Mouse (Mus musculus) liver, embryonic 14.5 days (tissue): ENCODE measurements around the gene Castor1. TPM values are rescaled to one million over a fixed set of nuclear protein-coding genes. Genes with fewer than 3 reads are reported as not detected.

ENCODE experiments used
- ATAC-seq: fragments of 200-750 bp; cut with Nextera tagmentation; 2 replicates; pipeline ENCODE4 v1.8.0; 2017; ENCODE audit warnings: moderate number of reproducible peaks, mild to moderate bottlenecking, moderate library complexity; ENCODE audit not compliant: insufficient read depth
- DNase-seq, 3 experiments: peaks; one replicate each; pipeline ENCODE4 v3.0.0-alpha.2; 2012 to 2013; ENCODE audit warnings: low read depth in 3 of 3, low spot score in 3 of 3
- H3K27ac ChIP-seq: fragments of 300-500 bp; sonication (generic); 2 replicates; pipeline ENCODE4 v1.5.1; 2014; ENCODE audit warnings: moderate library complexity, mild to moderate bottlenecking, control low read depth, inconsistent platforms
- H3K27me3 ChIP-seq: fragments of 300-500 bp; sonication (generic); 2 replicates; pipeline ENCODE4 v1.6.1; 2014; ENCODE audit warnings: mild to moderate bottlenecking, low read length, moderate library complexity; ENCODE audit not compliant: control insufficient read depth, insufficient read depth
- H3K36me3 ChIP-seq: fragments of 300-500 bp; sonication (generic); replicated peaks from 2 replicates; pipeline ENCODE4 v1.6.1; 2014; ENCODE audit warnings: low read depth; ENCODE audit not compliant: control insufficient read depth, insufficient read depth
- H3K4me1 ChIP-seq, 2 experiments: fragments of 200-500 bp in 1 of 2; fragments of 300-500 bp in 1 of 2; sonication (generic) in 1 of 2; replicated peaks; 2 replicates each; pipeline ENCODE4 v1.6.1; 2012 to 2014; ENCODE audit warnings: antibody characterized with exemption in 1 of 2, inconsistent platforms in 1 of 2, low read length in 1 of 2; ENCODE audit not compliant: control insufficient read depth in 2 of 2, insufficient read depth in 2 of 2
- H3K4me2 ChIP-seq: fragments of 300-500 bp; sonication (generic); 2 replicates; pipeline ENCODE4 v1.6.1; 2014; ENCODE audit warnings: low read depth, mild to moderate bottlenecking, control low read depth, moderate library complexity
- H3K4me3 ChIP-seq, 2 experiments: fragments of 200-500 bp in 1 of 2; fragments of 300-500 bp in 1 of 2; sonication (generic) in 1 of 2; 2 replicates each; pipeline ENCODE4 v1.5.1; 2012 to 2014; ENCODE audit warnings: low read depth in 2 of 2, low read length in 2 of 2, mild to moderate bottlenecking in 2 of 2, control low read depth in 1 of 2, inconsistent platforms in 1 of 2, moderate library complexity in 1 of 2; ENCODE audit not compliant: insufficient read depth in 1 of 2
- H3K9ac ChIP-seq: fragments of 300-500 bp; sonication (generic); replicated peaks from 2 replicates; pipeline ENCODE4 v1.6.1; 2014; ENCODE audit warnings: mild to moderate bottlenecking, control low read depth, moderate library complexity
- H3K9me3 ChIP-seq: fragments of 300-500 bp; sonication (generic); 2 replicates; pipeline ENCODE4 v1.6.1; 2016; ENCODE audit warnings: low read length, mixed read lengths; ENCODE audit not compliant: control insufficient read depth
- CTCF ChIP-seq: IDR thresholded peaks from 2 replicates; pipeline ENCODE4 v1.5.1; 2016; ENCODE audit warnings: antibody characterized with exemption, low read depth, control low read depth
- EP300 ChIP-seq: IDR thresholded peaks from 2 replicates; pipeline ENCODE4 v1.6.1; 2016; ENCODE audit warnings: antibody characterized with exemption, low read depth
- WGBS: fragments of 180-500 bp; shearing (Covaris S2); extraction: QIAGEN DNeasy Blood & Tissue Kit; methylation state at CpG from one replicate; pipeline ENCODE4 v1.1.7; 2014; ENCODE audit not compliant: insufficient replicate concordance; 5-methylcytosine and 5-hydroxymethylcytosine counted together
- polyA plus RNA-seq, 2 experiments: library from polyadenylated mRNA; depleted of rRNA in 1 of 2; stranded (reverse) in 1 of 2; unstranded in 1 of 2; fragments of >200 nt; fragmentation: Nextera tagmentation in 1 of 2; extraction: Ambion mirVana in 1 of 2; gene quantifications; 2 replicates each; pipeline versions ENCODE4 v1.2.1 to v1.2.3; 2012 to 2014

The Castor1 gene
- polyA plus RNA-seq, 2 experiments = 1.1 to 1.4 TPM

- Histone ChIP-seq H3K27ac (peak overlapping the region; percentile 76), H3K9me3 (no peaks in the 10 kb centered on the region), H3K4me1 (peaks cover 22 to 54% of the 10 kb centered on the region in 2 experiments), H3K36me3 (no peaks in the 10 kb centered on the region), H3K4me2 (peak overlapping the region; percentile 68), H3K9ac (peak overlapping the region; percentile 73), H3K4me3 (peak overlapping the region; percentile 67 to 73), H3K27me3 (peaks cover 7% of the 10 kb centered on the region)
- ATAC-seq (peak; percentile 92), DNase-seq (peak; percentile 77 to 85 (median 78))
- WGBS = 14% methylated on average over 6 of the region's 7 CpGs
- TF ChIP-seq EP300 = peak; percentile 68
- peak; percentile 34; the same call in 1 of the 2 replicates for TF ChIP-seq CTCF
Measured at GRCm38 (mm10) chr11:4223393-4224188, 5.6 kb downstream of the Castor1 start.

GRCm38 (mm10) chr11:4224223-4224622 lies 6.2 kb downstream of the Castor1 start:
- Histone ChIP-seq H3K9me3 (no peaks in the 10 kb centered on the region), H3K4me2 (peak overlapping the region; percentile 68), H3K27me3 (peaks cover 3% of the 10 kb centered on the region; the same call in 1 of the 2 replicates), H3K4me1 (peaks cover 21 to 54% of the 10 kb centered on the region in 2 experiments), H3K9ac (peak overlapping the region; percentile 73), H3K4me3 (peak overlapping the region; percentile 67 to 73), H3K27ac (peak overlapping the region; percentile 76), H3K36me3 (no peaks in the 10 kb centered on the region)
- TF ChIP-seq EP300 (no peak), CTCF (no peak)
- ATAC-seq = no peak
- no peak for DNase-seq
- 38% methylated on average over 2 of the region's 2 CpGs for WGBS

GRCm38 (mm10) chr11:4226569-4227325 lies 8.7 kb downstream of the Castor1 start:
- peak; percentile 47 for ATAC-seq
- WGBS = 45% methylated on average over 5 of the region's 5 CpGs
- Histone ChIP-seq H3K4me1 (peaks cover 21 to 55% of the 10 kb centered on the region in 2 experiments), H3K4me2 (peak overlapping the region; percentile 68), H3K9me3 (no peaks in the 10 kb centered on the region), H3K27ac (peak overlapping the region; percentile 47), H3K9ac (peak overlapping the region; percentile 37), H3K27me3 (no peaks in the 10 kb centered on the region), H3K4me3 (peak overlapping the region; percentile 15 to 37), H3K36me3 (no peaks in the 10 kb centered on the region; the same call in 1 of the 2 replicates)
- TF ChIP-seq EP300 (peak; percentile 38), CTCF (no peak)
- DNase-seq = no peak

GRCm38 (mm10) chr11:4228463-4228862 lies 10.4 kb downstream of the Castor1 start:
- 70% methylated on average over 8 of the region's 8 CpGs for WGBS
- no peak overlapping the region for H3K27ac ChIP-seq
- no peak overlapping the region for H3K4me2 ChIP-seq
- H3K9ac ChIP-seq = no peak overlapping the region
- no peaks in the 10 kb centered on the region for H3K9me3 ChIP-seq
- peaks cover 4% of the 10 kb centered on the region for H3K36me3 ChIP-seq
- no peak for ATAC-seq
- peaks cover 18 to 54% of the 10 kb centered on the region in 2 experiments for H3K4me1 ChIP-seq
- H3K4me3 ChIP-seq = no peak overlapping the region
- no peak for DNase-seq
- TF ChIP-seq CTCF (no peak), EP300 (no peak)
- no peaks in the 10 kb centered on the region for H3K27me3 ChIP-seq

- Histone ChIP-seq H3K27me3 (no peaks in the 10 kb centered on the region), H3K9ac (no peak overlapping the region), H3K4me1 (peaks cover 18 to 43% of the 10 kb centered on the region in 2 experiments), H3K9me3 (no peaks in the 10 kb centered on the region), H3K27ac (no peak overlapping the region), H3K36me3 (peaks cover 4% of the 10 kb centered on the region), H3K4me2 (no peak overlapping the region), H3K4me3 (no peak overlapping the region)
- DNase-seq (no peak), ATAC-seq (no peak)
- WGBS = 63% methylated on average over 4 of the region's 4 CpGs
- no peak for TF ChIP-seq CTCF
- no peak for TF ChIP-seq EP300
Measured at GRCm38 (mm10) chr11:4229841-4230240, 11.8 kb downstream of the Castor1 start.
